Mouse (Mus musculus) heart, postnatal 25 days (tissue): Measurements from ENCODE around the gene Gm10322. TPM values are rescaled to one million over a fixed set of nuclear protein-coding genes. Genes with fewer than 3 reads are reported as not detected.

Source experiments
- DNase-seq: peaks from one replicate; pipeline ENCODE4 v3.0.0; 2022; ENCODE audit warnings: low spot score
- intact Hi-C: fragments of 180-260 bp; cut with DNase I; formaldehyde crosslinking; loops from one replicate; pipeline ENCODE4 v1.15.1; 2025
- total RNA-seq, 2 experiments: library from RNA; stranded (reverse); gene quantifications; 2 replicates each; pipeline ENCODE4 v1.2.3; 2021

The Gm10322 gene
- total RNA-seq, 2 experiments from 2014 or later: not detected

GRCm38 (mm10) chr10:59642659-59643377 lies 27.0 kb downstream of the Gm10322 start:
- intact Hi-C loops: no loop called here
- DNase-seq: no peak

- intact Hi-C loops: no loop called here
- DNase-seq: no peak
These were observed 27.8 kb downstream of the Gm10322 start for GRCm38 (mm10) chr10:59643645-59644044.

- DNase-seq: no peak
- intact Hi-C loops: no loop called here
These were observed 28.8 kb downstream of the Gm10322 start for GRCm38 (mm10) chr10:59644710-59645109.

- DNase-seq: no peak
- intact Hi-C loops: no loop called here
These were observed 29.3 kb downstream of the Gm10322 start for GRCm38 (mm10) chr10:59645153-59645552.

GRCm38 (mm10) chr10:59646821-59647378 lies 31.0 kb downstream of the Gm10322 start:
- DNase-seq: no peak
- intact Hi-C loops: no loop called here

- DNase-seq: no peak
- intact Hi-C loops: no loop called here
These were observed 40.9 kb downstream of the Gm10322 start for GRCm38 (mm10) chr10:59656799-59657198.

GRCm38 (mm10) chr10:59664765-59665164 lies 48.9 kb downstream of the Gm10322 start:
- no peak for DNase-seq
- intact Hi-C loops: no loop called here

- intact Hi-C loops: no loop called here
- DNase-seq: no peak
These were observed 49.8 kb downstream of the Gm10322 start for GRCm38 (mm10) chr10:59665503-59666291.

Other genes starting within 250 kb of the Gm10322 start
- gene Gm10273, start 220.4 kb upstream of the Gm10322 start, total RNA-seq: 100 to 1,000 TPM; 130 to 168 TPM
- not detected for gene Pla2g12b, start 212.4 kb upstream of the Gm10322 start, total RNA-seq
- not detected for gene Oit3, start 174.3 kb upstream of the Gm10322 start, total RNA-seq
- gene Mcu, start 629 bp downstream of the Gm10322 start, total RNA-seq: 10 to 100 TPM; 21.3 to 22.6 TPM
- 10 to 100 TPM; 18.8 to 24.9 TPM for gene Micu1, start 86.4 kb downstream of the Gm10322 start, total RNA-seq